Mouse (Mus musculus) olfactory bulb, adult 2 months (tissue): Measurements from ENCODE around the gene Tex36. TPM values are rescaled to one million over a fixed set of nuclear protein-coding genes. Genes with fewer than 3 reads are reported as not detected.

Source experiments
- H3K27ac ChIP-seq: fragments of 200-500 bp; 2 replicates; pipeline ENCODE4 v1.5.1; 2012; ENCODE audit warnings: low read depth, low read length; ENCODE audit not compliant: insufficient read depth
- H3K4me1 ChIP-seq: fragments of 200-500 bp; 2 replicates; pipeline ENCODE4 v1.6.1; 2012; ENCODE audit warnings: low read length; ENCODE audit not compliant: control insufficient read depth, insufficient read depth
- H3K4me3 ChIP-seq: fragments of 200-500 bp; 2 replicates; pipeline ENCODE4 v1.5.1; 2012; ENCODE audit warnings: mild to moderate bottlenecking, low read depth, low read length, moderate library complexity; ENCODE audit not compliant: insufficient read depth
- CTCF ChIP-seq: fragments of 200-500 bp; IDR thresholded peaks from 2 replicates; pipeline ENCODE4 v1.5.1; 2012; ENCODE audit warnings: low read depth, mild to moderate bottlenecking, low read length, moderate library complexity; ENCODE audit not compliant: insufficient read depth
- POLR2A ChIP-seq: fragments of 200-500 bp; IDR thresholded peaks from 2 replicates; pipeline ENCODE4 v1.6.1; 2012; ENCODE audit warnings: mild to moderate bottlenecking, low read depth, low read length, moderate library complexity; ENCODE audit not compliant: insufficient read depth
- WGBS: fragments of 180-500 bp; shearing (Covaris S2); methylation state at CpG from one replicate; pipeline ENCODE4 v1.1.7; 2018; 5-methylcytosine and 5-hydroxymethylcytosine counted together
- polyA plus RNA-seq: library from polyadenylated mRNA; stranded (reverse); fragments of >200 nt; gene quantifications from 2 replicates; pipeline ENCODE4 v1.2.4, GENCODE M21; 2012; ENCODE audit warnings: low replicate concordance; ENCODE audit not compliant: missing spikeins, insufficient read depth, insufficient read length

The Tex36 gene
- polyA plus RNA-seq, 1 experiment = not detected

DNA sequence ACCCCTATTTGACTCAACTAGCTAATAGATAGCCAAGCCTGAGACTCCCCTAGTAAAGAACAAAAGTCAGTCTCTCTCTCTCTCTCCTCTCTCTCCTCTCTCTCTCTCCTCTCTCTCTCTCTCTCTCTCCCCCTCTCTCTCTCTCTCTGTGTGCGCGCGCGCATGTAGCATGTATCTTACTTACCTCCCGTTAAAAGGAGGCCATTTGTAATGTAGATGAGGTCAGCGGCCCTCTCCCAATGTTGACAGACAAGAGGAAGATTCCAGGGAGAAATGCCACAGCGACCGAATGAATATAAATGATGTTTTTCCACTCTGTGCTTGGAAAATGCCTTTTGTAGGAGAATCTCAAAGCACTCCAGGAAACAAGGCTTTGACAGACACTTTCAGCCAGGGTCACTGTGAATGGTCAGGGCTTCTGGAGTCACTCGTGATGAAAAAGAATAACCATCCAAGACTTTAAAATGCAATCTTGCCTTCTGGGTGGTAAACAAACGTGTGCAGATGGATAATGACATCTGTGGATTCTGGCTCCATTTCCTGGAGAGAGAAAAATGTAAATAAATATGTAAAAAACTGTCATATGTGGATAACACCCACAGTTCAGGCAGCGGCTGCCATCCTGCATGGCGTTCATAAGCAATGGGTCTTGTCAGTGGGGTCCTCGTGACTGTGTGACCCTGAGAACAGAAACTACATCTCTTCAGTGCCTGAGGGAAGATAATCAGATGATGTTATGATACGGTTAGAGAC is 25.4 kb upstream of the Tex36 start:
- Histone ChIP-seq H3K27ac (no peak overlapping the region), H3K4me1 (no peaks in the 10 kb centered on the region), H3K4me3 (no peak overlapping the region)
- 74% methylated on average over 14 of the region's 14 CpGs for WGBS
- TF ChIP-seq CTCF = no peak
- TF ChIP-seq POLR2A = no peak

GRCm38 (mm10) chr7:133623226-133623625 is 21.3 kb upstream of the Tex36 start:
- 95% methylated on average over 5 of the region's 5 CpGs for WGBS
- Histone ChIP-seq H3K4me3 (no peak overlapping the region), H3K27ac (no peak overlapping the region), H3K4me1 (no peaks in the 10 kb centered on the region)
- TF ChIP-seq POLR2A (no peak), CTCF (no peak)

DNA sequence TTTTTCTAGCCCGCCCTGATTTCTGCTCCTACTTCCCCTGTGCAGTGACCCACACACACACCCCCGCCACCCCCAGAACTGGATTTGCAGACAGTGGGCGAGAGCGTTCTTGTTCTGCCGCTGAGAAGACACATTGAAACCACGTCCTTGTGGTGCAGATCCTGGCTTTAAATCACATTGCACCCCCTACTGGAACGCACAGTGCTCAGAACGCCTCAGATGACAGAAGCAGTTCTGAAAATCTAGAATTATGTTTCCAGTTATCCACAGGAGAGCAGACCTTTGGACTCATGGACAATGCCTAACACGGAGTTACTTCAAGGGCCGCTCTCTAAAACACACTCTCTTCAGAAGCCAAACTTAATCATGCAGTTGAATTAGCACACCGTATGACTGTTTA is 18.8 kb upstream of the Tex36 start:
- H3K27ac ChIP-seq = no peak overlapping the region
- 16% methylated on average over 11 of the region's 11 CpGs for WGBS
- H3K4me3 ChIP-seq = no peak overlapping the region
- no peaks in the 10 kb centered on the region for H3K4me1 ChIP-seq
- TF ChIP-seq CTCF (peak; percentile 27; the same call in 1 of the 2 replicates), POLR2A (no peak)

DNA sequence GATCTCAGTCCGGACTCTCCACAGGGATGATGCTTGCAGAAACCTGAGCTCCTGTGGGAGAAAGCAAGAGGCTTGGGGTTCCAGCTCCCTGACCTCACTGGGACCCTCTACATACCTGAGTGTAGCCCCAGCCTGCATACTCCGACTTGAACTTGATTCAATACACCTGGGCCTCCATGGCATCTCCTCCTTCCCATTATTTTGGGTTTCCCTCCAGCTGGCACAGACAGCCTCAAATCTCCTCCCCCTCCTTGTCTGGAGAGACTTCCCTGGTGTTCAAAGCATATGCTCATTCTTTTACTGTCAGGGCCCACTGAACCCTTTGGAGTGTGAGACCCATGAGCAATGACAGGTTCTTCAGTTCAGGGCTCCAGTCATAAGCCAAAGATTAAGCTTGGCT is 11.0 kb upstream of the Tex36 start:
- 84% methylated on average over 2 of the region's 2 CpGs for WGBS
- TF ChIP-seq CTCF = no peak
- no peak for TF ChIP-seq POLR2A
- H3K4me3 ChIP-seq = no peak overlapping the region
- H3K27ac ChIP-seq = no peak overlapping the region
- H3K4me1 ChIP-seq = peaks cover 6% of the 10 kb centered on the region; the same call in 1 of the 2 replicates

GRCm38 (mm10) chr7:133609585-133609984 is 7.6 kb upstream of the Tex36 start:
- peaks cover 10% of the 10 kb centered on the region; the same call in 1 of the 2 replicates for H3K4me1 ChIP-seq
- 24% methylated on average over 8 of the region's 8 CpGs for WGBS
- TF ChIP-seq CTCF (no peak), POLR2A (no peak)
- H3K4me3 ChIP-seq = no peak overlapping the region
- H3K27ac ChIP-seq = peak overlapping the region; percentile 92

DNA sequence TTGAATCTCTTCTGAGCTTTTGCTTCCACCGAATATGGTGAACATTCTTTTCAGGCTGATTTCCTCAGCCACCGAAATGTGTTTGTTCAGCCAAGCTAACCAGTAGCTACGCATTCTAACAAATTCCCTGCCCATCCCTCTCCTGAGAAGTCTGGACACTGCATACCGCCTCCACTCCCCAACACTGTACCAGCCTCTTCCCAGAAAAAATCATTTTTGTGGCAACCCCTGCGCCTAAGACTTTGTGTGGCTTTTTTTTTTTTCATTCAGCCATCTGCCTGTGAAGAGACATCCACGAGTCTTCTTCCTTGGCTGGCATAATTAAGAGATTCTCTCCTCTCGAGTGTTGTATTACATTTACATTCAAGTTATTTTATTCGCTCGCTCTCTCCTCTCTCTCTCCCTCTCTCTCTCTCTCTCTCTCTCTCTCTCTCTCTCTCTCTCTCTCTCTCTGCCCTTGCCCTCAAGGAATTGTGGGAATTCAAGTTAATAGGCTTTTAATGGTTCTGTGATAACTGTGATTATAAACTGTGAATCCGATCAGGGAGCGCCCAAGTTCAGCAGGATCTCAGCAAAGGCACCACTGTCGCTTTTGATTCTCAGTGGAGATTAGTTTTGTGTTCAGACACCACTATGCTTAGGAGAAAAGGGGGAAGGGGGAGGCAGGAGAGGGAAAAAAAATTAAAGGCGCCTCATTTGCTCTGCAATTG is 6.8 kb upstream of the Tex36 start:
- peak overlapping the region; percentile 92 for H3K27ac ChIP-seq
- TF ChIP-seq POLR2A = no peak
- TF ChIP-seq CTCF = no peak
- 16% methylated on average over 13 of the region's 13 CpGs for WGBS
- peaks cover 10% of the 10 kb centered on the region; the same call in 1 of the 2 replicates for H3K4me1 ChIP-seq
- peak overlapping the region; percentile 14; the same call in 1 of the 2 replicates for H3K4me3 ChIP-seq

DNA sequence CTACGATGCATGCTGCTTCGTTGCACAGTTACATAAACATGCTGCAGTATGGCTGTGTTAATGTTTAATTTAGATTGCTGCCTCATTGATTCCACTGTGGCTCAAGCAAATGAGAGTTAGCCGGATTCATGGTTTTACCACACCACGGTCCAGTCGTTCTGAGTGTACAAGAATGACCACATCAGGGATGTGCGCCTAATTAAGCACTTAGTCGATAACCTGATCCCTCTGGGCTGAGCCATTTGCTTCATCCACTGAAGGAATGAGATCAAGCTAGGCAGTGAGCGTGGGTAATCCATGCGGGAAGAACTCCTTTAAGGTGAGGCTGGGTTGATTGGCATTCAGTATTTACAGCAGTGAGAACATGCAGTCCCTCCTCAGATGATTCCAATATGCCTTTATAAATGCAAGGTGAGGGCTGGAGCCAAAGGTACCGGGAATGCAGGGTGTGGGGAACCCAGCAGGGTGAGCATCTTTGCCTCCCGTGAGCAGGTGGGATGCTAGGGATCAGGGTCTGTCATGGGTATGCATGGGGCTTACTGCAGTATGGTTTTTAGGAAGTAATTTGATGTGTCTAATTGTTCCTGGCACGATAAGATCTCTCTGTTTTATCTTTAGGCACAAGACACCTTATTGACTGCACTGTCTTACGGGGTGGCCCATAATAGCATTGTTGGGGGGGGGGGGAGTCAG is 6.1 kb upstream of the Tex36 start:
- H3K27ac ChIP-seq = peak overlapping the region; percentile 92
- no peak overlapping the region for H3K4me3 ChIP-seq
- H3K4me1 ChIP-seq = peaks cover 10% of the 10 kb centered on the region; the same call in 1 of the 2 replicates
- 58% methylated on average over 13 of the region's 13 CpGs for WGBS
- no peak for TF ChIP-seq POLR2A
- no peak for TF ChIP-seq CTCF

DNA sequence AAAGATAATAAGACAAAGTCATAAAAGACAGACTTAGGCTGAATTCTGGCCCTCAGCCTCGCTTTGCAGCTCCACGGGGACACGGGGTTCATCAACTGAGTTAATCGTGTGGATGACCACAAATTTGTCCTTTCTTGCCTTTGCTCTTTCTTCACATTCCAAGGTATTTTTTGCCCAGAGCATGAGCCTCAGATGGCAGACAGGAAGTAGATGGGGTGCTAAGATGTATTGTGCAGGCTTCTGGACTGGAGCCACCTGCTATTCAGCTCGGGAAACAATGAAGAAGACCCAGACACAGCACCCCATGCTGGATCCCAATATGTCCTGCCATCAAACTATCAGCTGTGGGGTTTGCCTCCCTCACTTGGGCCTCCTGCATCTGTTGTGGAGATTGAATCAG is 5.4 kb upstream of the Tex36 start:
- TF ChIP-seq POLR2A (no peak), CTCF (no peak)
- WGBS = 45% methylated on average over 5 of the region's 5 CpGs
- Histone ChIP-seq H3K27ac (0 out of 2 replicates have a peak overlapping the region, but pooled peaks have one; percentile 28), H3K4me3 (no peak overlapping the region), H3K4me1 (peaks cover 10% of the 10 kb centered on the region; the same call in 1 of the 2 replicates)

- Histone ChIP-seq H3K27ac (no peak overlapping the region), H3K4me3 (no peak overlapping the region), H3K4me1 (peaks cover 6% of the 10 kb centered on the region; the same call in 1 of the 2 replicates)
- no peak for TF ChIP-seq CTCF
- TF ChIP-seq POLR2A = no peak
- WGBS = 92% methylated on average over 13 of the region's 13 CpGs
Measured at GRCm38 (mm10) chr7:133604427-133605081, 2.6 kb upstream of the Tex36 start.
